Mouse (Mus musculus) limb, embryonic 15.5 days (tissue): ENCODE measurements around the gene Rraga. TPM values are rescaled to one million over a fixed set of nuclear protein-coding genes. Genes with fewer than 3 reads are reported as not detected.
A peak's percentile ranks its signal among the peaks of the same experiment; 100 is the strongest.
"Not testable (repeated sequence)": the region's sequence is repeated elsewhere in the genome, so short reads cannot be mapped to it uniquely, and the experiment has no call there.

Source experiments
- ATAC-seq: fragments of 200-750 bp; cut with Nextera tagmentation; 2 replicates; pipeline ENCODE4 v1.8.0; 2017; ENCODE audit warnings: low read depth, moderate TSS enrichment; ENCODE audit not compliant: insufficient number of reproducible peaks, low FRiP score, low TSS enrichment
- H3K27ac ChIP-seq: fragments of 300-500 bp; sonication (generic); 2 replicates; pipeline ENCODE4 v1.5.1; 2015; ENCODE audit warnings: moderate library complexity, mild to moderate bottlenecking, inconsistent platforms
- H3K27me3 ChIP-seq: fragments of 300-500 bp; sonication (generic); 2 replicates; pipeline ENCODE4 v1.6.1; 2015; ENCODE audit warnings: inconsistent platforms
- H3K36me3 ChIP-seq: fragments of 300-500 bp; sonication (generic); 2 replicates; pipeline ENCODE4 v1.6.1; 2015; ENCODE audit warnings: inconsistent platforms
- H3K4me1 ChIP-seq: fragments of 300-500 bp; sonication (generic); 2 replicates; pipeline ENCODE4 v1.6.1; 2015; ENCODE audit warnings: inconsistent platforms
- H3K4me2 ChIP-seq: fragments of 300-500 bp; sonication (generic); 2 replicates; pipeline ENCODE4 v1.6.1; 2015; ENCODE audit warnings: mild to moderate bottlenecking, inconsistent platforms
- H3K4me3 ChIP-seq: fragments of 300-500 bp; sonication (generic); 2 replicates; pipeline ENCODE4 v1.5.1; 2015; ENCODE audit warnings: mild to moderate bottlenecking, inconsistent platforms
- H3K9ac ChIP-seq: fragments of 300-500 bp; sonication (generic); 2 replicates; pipeline ENCODE4 v1.6.1; 2015; ENCODE audit warnings: inconsistent platforms
- H3K9me3 ChIP-seq: fragments of 300-500 bp; sonication (generic); 2 replicates; pipeline ENCODE4 v1.6.1; 2016; ENCODE audit warnings: inconsistent platforms
- WGBS: fragments of 180-500 bp; shearing (Covaris S2); methylation state at CpG from one replicate; pipeline ENCODE4 v1.1.7; 2015; 5-methylcytosine and 5-hydroxymethylcytosine counted together
- polyA plus RNA-seq: library from polyadenylated mRNA; unstranded; fragments of >200 nt; fragmentation: Nextera tagmentation; extraction: Ambion mirVana; gene quantifications from 2 replicates; pipeline ENCODE4 v1.2.1, GENCODE M21; 2015

Rraga gene
- polyA plus RNA-seq, 1 experiment from 2014 or later: 95.2 TPM

GRCm38 (mm10) chr4:86611524-86612288, 36.2 kb downstream of the Rraga start, which contains the start of gene Haus6:
Gene Haus6 (minus strand): TSS chr4:86612055.
- H3K9me3 ChIP-seq: no peaks in the 10 kb centered on the region

GRCm38 (mm10) chr4:86612289-86612620, 36.8 kb downstream of the Rraga start:
- no peak; the same call in 1 of the 2 replicates for ATAC-seq
- WGBS: 34% methylated on average over 8 of the region's 8 CpGs
- no peaks in the 10 kb centered on the region for H3K9me3 ChIP-seq
- no peaks in the 10 kb centered on the region for H3K27me3 ChIP-seq
- peak overlapping the region; percentile 90 for H3K4me3 ChIP-seq
- peak overlapping the region; percentile 88 for H3K4me2 ChIP-seq
- peak overlapping the region; percentile 55; the same call in 1 of the 2 replicates for H3K9ac ChIP-seq
- peak overlapping the region; percentile 74 for H3K27ac ChIP-seq
- peaks cover 5% of the 10 kb centered on the region for H3K4me1 ChIP-seq
- no peaks in the 10 kb centered on the region for H3K36me3 ChIP-seq

More at GRCm38 (mm10) chr4:86611524-86612288, 36.2 kb downstream of the Rraga start, which contains the start of gene Haus6:
- under 1% methylated on average over 59 of the region's 59 CpGs for WGBS
- no peaks in the 10 kb centered on the region for H3K27me3 ChIP-seq
- H3K4me3 ChIP-seq: peak within 1 kb of the TSS; percentile 90
- peaks cover 5% of the 10 kb centered on the region for H3K4me1 ChIP-seq
- H3K36me3 ChIP-seq: peaks cover under 1% of the 10 kb centered on the region; the same call in 1 of the 2 replicates
- H3K4me2 ChIP-seq: peak within 1 kb of the TSS; percentile 88
- peak within 1 kb of the TSS; percentile 82 for H3K27ac ChIP-seq
- peak; percentile 99 for ATAC-seq
- peak within 1 kb of the TSS; percentile 89 for H3K9ac ChIP-seq

- H3K27me3 ChIP-seq: no peaks in the 10 kb centered on the region
- H3K9me3 ChIP-seq: no peaks in the 10 kb centered on the region
- no peak overlapping the region for H3K4me2 ChIP-seq
- H3K4me3 ChIP-seq: no peak overlapping the region
- no peaks in the 10 kb centered on the region for H3K4me1 ChIP-seq
- H3K36me3 ChIP-seq: no peaks in the 10 kb centered on the region
- no peak overlapping the region for H3K9ac ChIP-seq
- WGBS: 60% methylated on average over 2 of the region's 2 CpGs
- ATAC-seq: no peak
- no peak overlapping the region for H3K27ac ChIP-seq
Measured at GRCm38 (mm10) chr4:86620506-86620905, 45.0 kb downstream of the Rraga start.

- no peaks in the 10 kb centered on the region for H3K4me1 ChIP-seq
- H3K4me3 ChIP-seq: no peak overlapping the region
- no peaks in the 10 kb centered on the region for H3K36me3 ChIP-seq
- no peaks in the 10 kb centered on the region for H3K9me3 ChIP-seq
- H3K27ac ChIP-seq: no peak overlapping the region
- no peak for ATAC-seq
- H3K9ac ChIP-seq: no peak overlapping the region
- H3K4me2 ChIP-seq: no peak overlapping the region
- WGBS: 50% methylated on average over 3 of the region's 3 CpGs
- H3K27me3 ChIP-seq: no peaks in the 10 kb centered on the region
Measured at GRCm38 (mm10) chr4:86622116-86622515, 46.6 kb downstream of the Rraga start.

- not testable (repeated sequence) for H3K9me3 ChIP-seq, H3K4me2 ChIP-seq, H3K9ac ChIP-seq, H3K27ac ChIP-seq, H3K4me3 ChIP-seq, H3K27me3 ChIP-seq, H3K4me1 ChIP-seq, H3K36me3 ChIP-seq, ATAC-seq
- 94% methylated on average over 1 of the region's 1 CpGs for WGBS
Measured at GRCm38 (mm10) chr4:86622532-86622931, 47.1 kb downstream of the Rraga start.

- H3K4me1 ChIP-seq: no peaks in the 10 kb centered on the region
- no peak for ATAC-seq
- H3K4me2 ChIP-seq: no peak overlapping the region
- WGBS: 71% methylated on average over 5 of the region's 5 CpGs
- H3K36me3 ChIP-seq: no peaks in the 10 kb centered on the region
- H3K27me3 ChIP-seq: no peaks in the 10 kb centered on the region
- H3K4me3 ChIP-seq: no peak overlapping the region
- no peak overlapping the region for H3K9ac ChIP-seq
- no peak overlapping the region for H3K27ac ChIP-seq
- H3K9me3 ChIP-seq: no peaks in the 10 kb centered on the region
Measured at GRCm38 (mm10) chr4:86625463-86625862, 50.0 kb downstream of the Rraga start.

GRCm38 (mm10) chr4:86626496-86626895, 51.0 kb downstream of the Rraga start:
- ATAC-seq, H3K9ac ChIP-seq, H3K36me3 ChIP-seq: not testable (repeated sequence)

More at GRCm38 (mm10) chr4:86626496-86626895, 51.0 kb downstream of the Rraga start:
- 87% methylated on average over 7 of the region's 7 CpGs for WGBS
- H3K4me2 ChIP-seq, H3K4me1 ChIP-seq, H3K27ac ChIP-seq, H3K9me3 ChIP-seq, H3K27me3 ChIP-seq, H3K4me3 ChIP-seq: not testable (repeated sequence)

Other genes starting within 250 kb of the Rraga start
- 0.17 and 0.65 TPM in 2 replicates for gene Saxo1, start 17.3 kb upstream of the Rraga start, polyA plus RNA-seq
- 13.5 and 14.8 TPM in 2 replicates for gene Haus6, start 36.4 kb downstream of the Rraga start, polyA plus RNA-seq
- 75.0 and 76.2 TPM in 2 replicates for gene Plin2, start 94.4 kb downstream of the Rraga start, polyA plus RNA-seq
- gene Dennd4c, start 172.9 kb downstream of the Rraga start, polyA plus RNA-seq: 6.8 and 7.7 TPM in 2 replicates